Mouse (Mus musculus) splenic B cell, adult 2 months (primary cell): ENCODE measurements around the gene Nat10.

Experiments used
- DNase-seq: peaks from one replicate; pipeline ENCODE4 v3.0.0-alpha.2; 2011; ENCODE audit warnings: low read depth, low spot score
- H3K27me3 ChIP-seq: 2 replicates; pipeline ENCODE4 v1.6.1; 2012; ENCODE audit warnings: mild to moderate bottlenecking, low read length, moderate library complexity, mixed read lengths; ENCODE audit not compliant: control insufficient read depth, poor library complexity, insufficient read depth, severe bottlenecking
- H3K36me3 ChIP-seq: 2 replicates; pipeline ENCODE4 v1.6.1; 2012; ENCODE audit warnings: mild to moderate bottlenecking, low read length, moderate library complexity, mixed read lengths; ENCODE audit not compliant: control insufficient read depth, poor library complexity, insufficient read depth, severe bottlenecking

Gene Nat10

GRCm38 (mm10) chr2:103690828-103691227, 70.2 kb downstream of the Nat10 start:
- Histone ChIP-seq H3K36me3 (no peaks in the 10 kb centered on the region), H3K27me3 (no peaks in the 10 kb centered on the region)
- no peak for DNase-seq

GRCm38 (mm10) chr2:103690425-103690824, 70.6 kb downstream of the Nat10 start:
- no peaks in the 10 kb centered on the region for H3K36me3 ChIP-seq
- H3K27me3 ChIP-seq, result no peaks in the 10 kb centered on the region
- no peak for DNase-seq

GRCm38 (mm10) chr2:103687888-103688287, 73.2 kb downstream of the Nat10 start:
- no peaks in the 10 kb centered on the region for H3K27me3 ChIP-seq
- no peak for DNase-seq
- no peaks in the 10 kb centered on the region for H3K36me3 ChIP-seq

GRCm38 (mm10) chr2:103687143-103687542, 73.9 kb downstream of the Nat10 start:
- no peaks in the 10 kb centered on the region for H3K36me3 ChIP-seq
- no peak for DNase-seq
- H3K27me3 ChIP-seq, result no peaks in the 10 kb centered on the region

GRCm38 (mm10) chr2:103685581-103685980, 75.5 kb downstream of the Nat10 start:
- DNase-seq, result no peak
- H3K27me3 ChIP-seq, result no peaks in the 10 kb centered on the region
- no peaks in the 10 kb centered on the region for H3K36me3 ChIP-seq

- Histone ChIP-seq H3K36me3 (no peaks in the 10 kb centered on the region), H3K27me3 (no peaks in the 10 kb centered on the region)
- DNase-seq, result no peak
Measured at GRCm38 (mm10) chr2:103684926-103685577, 76.0 kb downstream of the Nat10 start.

GRCm38 (mm10) chr2:103684431-103684830, 76.6 kb downstream of the Nat10 start:
- Histone ChIP-seq H3K36me3 (no peaks in the 10 kb centered on the region), H3K27me3 (no peaks in the 10 kb centered on the region)
- DNase-seq, result peak; percentile 14

GRCm38 (mm10) chr2:103682927-103683442, 78.1 kb downstream of the Nat10 start:
- H3K27me3 ChIP-seq, result no peaks in the 10 kb centered on the region
- DNase-seq, result peak; percentile 46

GRCm38 (mm10) chr2:103682261-103682722, 78.8 kb downstream of the Nat10 start:
- Histone ChIP-seq H3K27me3 (no peaks in the 10 kb centered on the region), H3K36me3 (no peaks in the 10 kb centered on the region)
- peak; percentile 51 for DNase-seq

More at GRCm38 (mm10) chr2:103682927-103683442, 78.1 kb downstream of the Nat10 start:
- H3K36me3 ChIP-seq, result no peaks in the 10 kb centered on the region

GRCm38 (mm10) chr2:103681149-103681548, 79.9 kb downstream of the Nat10 start:
- no peaks in the 10 kb centered on the region for H3K27me3 ChIP-seq
- DNase-seq, result no peak
- H3K36me3 ChIP-seq, result no peaks in the 10 kb centered on the region

GRCm38 (mm10) chr2:103680364-103681110, 80.5 kb downstream of the Nat10 start:
- peak; percentile 61 for DNase-seq
- Histone ChIP-seq H3K27me3 (no peaks in the 10 kb centered on the region), H3K36me3 (no peaks in the 10 kb centered on the region)

- H3K36me3 ChIP-seq, result no peaks in the 10 kb centered on the region
- no peak for DNase-seq
- H3K27me3 ChIP-seq, result no peaks in the 10 kb centered on the region
Measured at GRCm38 (mm10) chr2:103678433-103678832, 82.6 kb downstream of the Nat10 start.

- Histone ChIP-seq H3K36me3 (no peaks in the 10 kb centered on the region), H3K27me3 (no peaks in the 10 kb centered on the region)
- DNase-seq, result no peak
Measured at GRCm38 (mm10) chr2:103677614-103678369, 83.3 kb downstream of the Nat10 start.

- H3K27me3 ChIP-seq, result no peaks in the 10 kb centered on the region
- H3K36me3 ChIP-seq, result no peaks in the 10 kb centered on the region
- no peak for DNase-seq
Measured at GRCm38 (mm10) chr2:103676808-103677207, 84.3 kb downstream of the Nat10 start.

GRCm38 (mm10) chr2:103675391-103675790, 85.7 kb downstream of the Nat10 start:
- Histone ChIP-seq H3K27me3 (no peaks in the 10 kb centered on the region), H3K36me3 (no peaks in the 10 kb centered on the region)
- DNase-seq, result no peak
